In the genomic region with DNA sequence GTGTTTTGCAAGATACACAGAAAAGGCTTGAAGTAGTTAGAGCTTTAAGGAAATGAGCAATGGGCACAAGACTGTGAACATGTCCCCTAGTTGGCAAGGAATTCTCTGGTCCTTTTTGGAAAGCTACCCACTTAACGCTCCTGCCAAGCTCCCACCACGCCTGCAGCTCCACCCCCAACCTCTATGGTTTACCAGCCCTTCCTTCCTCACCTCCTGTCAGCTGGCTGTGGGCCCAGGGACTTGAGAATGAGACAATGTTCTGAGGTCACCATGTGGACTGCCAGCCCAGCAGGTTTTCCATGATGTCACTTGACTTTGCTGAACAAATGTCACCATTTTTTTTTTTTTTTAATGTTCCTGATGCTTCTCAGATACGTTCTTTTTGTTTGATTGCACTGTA, we compare ENCODE assay signal across 7 mouse cellular contexts. TPM values are rescaled to one million over a fixed set of nuclear protein-coding genes. Genes with fewer than 3 reads are reported as not detected.
DNase-seq lines count a peak whose midpoint lies in the region; ATAC-seq lines count a peak whose summit lies in the region.

No protein-coding gene starts in this region.

- peak; percentile 58 for DNase-seq in ovary, adult 18-20 months (ENCODE audit: low spot score)
- DNase-seq in ovary, postnatal 10 days (ENCODE audit: low spot score) = no peak
- peak; percentile 70 to 81 for DNase-seq in kidney, postnatal 4 days
- DNase-seq in ovary, postnatal 36 days (ENCODE audit: low spot score) = peak; percentile 61
- no peak for DNase-seq in natural killer cell, adult 2 months (ENCODE audit: low spot score in 2 of 2)

- ATAC-seq in cerebellum, adult (ENCODE audit: insufficient number of reproducible peaks, low FRiP score, low TSS enrichment) = peak; percentile 83; the same call in 1 of the 2 replicates
- peak; percentile 59 for ATAC-seq in granulocyte monocyte progenitor cell, adult 5-6 weeks (replicated peaks; ENCODE audit: poor library complexity, severe bottlenecking)

RNA-seq across cellular contexts. Expression of a gene that starts 19.0 kb away (rescaled TPM):
- total RNA-seq in granulocyte monocyte progenitor cell, adult 5-6 weeks (2014; fragmentation: Nextera tagmentation) = 56.3 and 73.8 TPM in 2 replicates
- 148 and 164 TPM in 2 replicates for total RNA-seq in granulocyte monocyte progenitor cell, adult 5-6 weeks (2017)

RNA-seq across cellular contexts. Expression of a gene that starts 27.4 kb away (rescaled TPM):
- not detected in 2 replicates for total RNA-seq in granulocyte monocyte progenitor cell, adult 5-6 weeks (2014; fragmentation: Nextera tagmentation)
- total RNA-seq in granulocyte monocyte progenitor cell, adult 5-6 weeks (2017) = under 0.01 and 1.6 TPM in 2 replicates

RNA-seq across cellular contexts. Expression of a gene that starts 42.1 kb away (rescaled TPM):
- total RNA-seq in granulocyte monocyte progenitor cell, adult 5-6 weeks (2014; fragmentation: Nextera tagmentation) = 20.0 and 28.7 TPM in 2 replicates
- total RNA-seq in granulocyte monocyte progenitor cell, adult 5-6 weeks (2017) = 20.0 and 27.1 TPM in 2 replicates

RNA-seq across cellular contexts. Expression of a gene that starts 53.8 kb away (rescaled TPM):
- total RNA-seq in granulocyte monocyte progenitor cell, adult 5-6 weeks (2014; fragmentation: Nextera tagmentation) = 22.7 and 34.6 TPM in 2 replicates
- 17.2 and 32.6 TPM in 2 replicates for total RNA-seq in granulocyte monocyte progenitor cell, adult 5-6 weeks (2017)

RNA-seq across cellular contexts. Expression of a gene that starts 54.6 kb away (rescaled TPM):
- total RNA-seq in granulocyte monocyte progenitor cell, adult 5-6 weeks (2014; fragmentation: Nextera tagmentation) = not detected in 2 replicates
- not detected in 2 replicates for total RNA-seq in granulocyte monocyte progenitor cell, adult 5-6 weeks (2017)

Comparison
In these comparisons a context has a peak if more than half of its experiments do, and no peak if none do; other contexts are left out.
1. DNase-seq: peak in ovary, adult 18-20 months (single experiment), kidney, postnatal 4 days (2 of 2) and ovary, postnatal 36 days (single experiment); none in ovary, postnatal 10 days (single experiment) and natural killer cell, adult 2 months (0 of 2).